Mouse (Mus musculus): ENCODE results near the gene Mthfr.

Gene Mthfr

GRCm38 (mm10) chr4:148067346-148067745 lies 28.5 kb downstream of the Mthfr start:
- DNase-seq: no peak

- no peak for DNase-seq
These were observed 30.8 kb downstream of the Mthfr start for GRCm38 (mm10) chr4:148069602-148070218.

- no peak for DNase-seq
These were observed 32.6 kb downstream of the Mthfr start for GRCm38 (mm10) chr4:148071508-148071907.

GRCm38 (mm10) chr4:148074521-148075189 lies 35.8 kb downstream of the Mthfr start:
- DNase-seq: no peak

GRCm38 (mm10) chr4:148075259-148075658 lies 36.4 kb downstream of the Mthfr start:
- DNase-seq: peak; percentile 63

GRCm38 (mm10) chr4:148075881-148076280 lies 37.0 kb downstream of the Mthfr start:
- no peak for DNase-seq

- DNase-seq: no peak
These were observed 40.3 kb downstream of the Mthfr start for GRCm38 (mm10) chr4:148079212-148079611.

- no peak for DNase-seq
These were observed 41.2 kb downstream of the Mthfr start for GRCm38 (mm10) chr4:148079944-148080596.

- no peak for DNase-seq
These were observed 41.7 kb downstream of the Mthfr start for GRCm38 (mm10) chr4:148080597-148080973.

GRCm38 (mm10) chr4:148081201-148081600 lies 42.3 kb downstream of the Mthfr start:
- no peak for DNase-seq

GRCm38 (mm10) chr4:148082257-148083044 lies 43.6 kb downstream of the Mthfr start:
- no peak for DNase-seq

- no peak for DNase-seq
These were observed 44.5 kb downstream of the Mthfr start for GRCm38 (mm10) chr4:148083176-148083899.

GRCm38 (mm10) chr4:148084261-148084714 lies 45.4 kb downstream of the Mthfr start:
- no peak for DNase-seq

GRCm38 (mm10) chr4:148085131-148085906 lies 46.4 kb downstream of the Mthfr start:
- no peak for DNase-seq

GRCm38 (mm10) chr4:148085907-148086305 lies 47.0 kb downstream of the Mthfr start:
- no peak for DNase-seq

- no peak for DNase-seq
These were observed 48.4 kb downstream of the Mthfr start for GRCm38 (mm10) chr4:148087091-148087906.

- DNase-seq: peak; percentile 95
These were observed 49.1 kb downstream of the Mthfr start, which contains the start of gene Agtrap for GRCm38 (mm10) chr4:148087907-148088527. Gene Agtrap (minus strand): TSS chr4:148088031.

GRCm38 (mm10) chr4:148089166-148089565 lies 50.3 kb downstream of the Mthfr start:
- no peak for DNase-seq

GRCm38 (mm10) chr4:148091181-148091580 lies 52.3 kb downstream of the Mthfr start:
- DNase-seq: no peak

GRCm38 (mm10) chr4:148092551-148093271 lies 53.8 kb downstream of the Mthfr start:
- DNase-seq: no peak

Data from layer of hippocampus, adult 9-11 months (tissue).